Comparison of ENCODE assay signal across 27 mouse cellular contexts in the genomic region with DNA sequence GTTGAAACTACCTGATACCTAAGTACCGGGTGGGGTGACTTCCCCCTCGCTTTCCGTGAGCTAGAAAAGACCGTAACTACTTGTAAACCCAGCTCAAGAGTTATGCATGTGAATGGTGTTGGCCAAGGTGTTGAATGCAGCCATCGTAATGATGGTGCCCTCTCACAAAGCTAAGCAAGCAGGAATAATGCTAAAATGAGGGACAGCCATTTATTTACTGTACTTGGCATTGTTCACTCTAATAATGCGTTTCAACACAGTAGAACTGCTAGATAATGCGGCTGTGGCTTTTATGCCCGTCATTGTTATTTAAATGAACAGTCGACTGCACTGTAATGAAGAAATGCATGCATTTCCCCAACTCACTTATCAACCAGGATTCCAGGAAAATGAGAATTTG.
A peak's percentile ranks its signal among the peaks of the same experiment; 100 is the strongest.
DNase-seq lines count a peak whose midpoint lies in the region; ATAC-seq and TF ChIP-seq lines count a peak whose summit lies in the region.
"Had no signal": no experiment of that assay in that cellular context is flagged by ENCODE, and none has a peak within 500 bp of the region (broad histone marks: within the 10 kb centered on the region; RNA-seq: fewer than 3 reads in every experiment).

No protein-coding gene starts in this region.

- TF ChIP-seq CTCF in forebrain, postnatal 0 days (IDR thresholded peaks at IDR 0.05; ENCODE audit: low read depth): no peak
- no peak for TF ChIP-seq CTCF in midbrain, postnatal 0 days (IDR thresholded peaks at IDR 0.05)
- no peak for TF ChIP-seq CTCF in intestine, postnatal 0 days (IDR thresholded peaks at IDR 0.05; ENCODE audit: low read depth)

- H3K4me1 ChIP-seq in forebrain, postnatal 0 days (ENCODE audit: insufficient read depth): no peaks in the 10 kb centered on the region
- peaks cover 23% of the 10 kb centered on the region for H3K4me1 ChIP-seq in forebrain, embryonic 13.5 days
- H3K4me1 ChIP-seq in midbrain, embryonic 14.5 days (ENCODE audit: control insufficient read depth, insufficient read depth, low read length): peaks cover 4% of the 10 kb centered on the region
- H3K4me1 ChIP-seq in midbrain, postnatal 0 days (ENCODE audit: insufficient read depth, low read length): no peaks in the 10 kb centered on the region
- H3K4me1 ChIP-seq in intestine, postnatal 0 days (replicated peaks; ENCODE audit: control insufficient read depth, insufficient read depth, low read length): no peaks in the 10 kb centered on the region

- H3K27ac ChIP-seq in forebrain, postnatal 0 days (ENCODE audit: low read depth, low read length): no peak overlapping the region
- no peak overlapping the region for H3K27ac ChIP-seq in forebrain, embryonic 13.5 days
- H3K27ac ChIP-seq in midbrain, embryonic 14.5 days (replicated peaks; ENCODE audit: low read depth, low read length): 0 out of 2 replicates have a peak overlapping the region, but pooled peaks have one; percentile 5
- no peak overlapping the region for H3K27ac ChIP-seq in midbrain, postnatal 0 days (ENCODE audit: low read depth, low read length)
- no peak overlapping the region for H3K27ac ChIP-seq in intestine, postnatal 0 days (ENCODE audit: low read depth, low read length)
- H3K27ac ChIP-seq: embryonic facial prominence, embryonic 10.5 days; gastrocnemius, adult 2 months; heart, embryonic 10.5 days; hindbrain, embryonic 12.5 days; liver, embryonic 14.5 days; macrophage; neural tube, embryonic 15.5 days had no signal

- no peak overlapping the region for H3K9ac ChIP-seq in forebrain, postnatal 0 days
- no peak overlapping the region for H3K9ac ChIP-seq in forebrain, embryonic 13.5 days
- no peak overlapping the region for H3K9ac ChIP-seq in midbrain, embryonic 14.5 days (replicated peaks; ENCODE audit: low read length)
- H3K9ac ChIP-seq in midbrain, postnatal 0 days (replicated peaks; ENCODE audit: low read length, poor library complexity, severe bottlenecking): no peak overlapping the region
- no peak overlapping the region for H3K9ac ChIP-seq in intestine, postnatal 0 days (ENCODE audit: low read depth, low read length)
- H3K9ac ChIP-seq: embryonic facial prominence, embryonic 15.5 days; hindbrain, embryonic 12.5 days; liver, embryonic 14.5 days; neural tube, embryonic 15.5 days had no signal

- no peak for DNase-seq in forebrain, postnatal 0 days
- DNase-seq in midbrain, embryonic 14.5 days: peak; percentile 35
- DNase-seq in midbrain, postnatal 0 days (ENCODE audit: low spot score): no peak
- DNase-seq in ZHBTc4 (ENCODE audit: low read depth, low spot score): peak; percentile 59
- no peak for DNase-seq in cerebellum, postnatal 14 days
- DNase-seq: cerebellum, adult 11-12 months; cerebellum, postnatal 25 days; heart, postnatal 36 days; kidney, adult 11 months; kidney, postnatal 14 days; layer of hippocampus, adult 9-11 months; liver; lung, adult 2 months; retina, postnatal 1 day; right cerebral cortex, postnatal 14 days; thymus, postnatal 4 days had no signal

- H3K36me3 ChIP-seq in forebrain, postnatal 0 days (ENCODE audit: insufficient read depth): no peaks in the 10 kb centered on the region
- H3K36me3 ChIP-seq in forebrain, embryonic 13.5 days (ENCODE audit: poor library complexity, severe bottlenecking): no peaks in the 10 kb centered on the region
- H3K36me3 ChIP-seq in midbrain, embryonic 14.5 days (ENCODE audit: control insufficient read depth, insufficient read depth, low read length): no peaks in the 10 kb centered on the region
- H3K36me3 ChIP-seq in midbrain, postnatal 0 days (ENCODE audit: insufficient read depth, low read length): no peaks in the 10 kb centered on the region
- no peaks in the 10 kb centered on the region for H3K36me3 ChIP-seq in intestine, postnatal 0 days (ENCODE audit: control insufficient read depth, insufficient read depth)
- H3K36me3 ChIP-seq: embryonic facial prominence, embryonic 10.5 days; embryonic facial prominence, embryonic 15.5 days; heart, embryonic 10.5 days; hindbrain, embryonic 12.5 days; neural tube, embryonic 15.5 days had no signal

- H3K4me2 ChIP-seq in forebrain, postnatal 0 days (ENCODE audit: low read depth): no peak overlapping the region
- H3K4me2 ChIP-seq in forebrain, embryonic 13.5 days: no peak overlapping the region
- no peak overlapping the region for H3K4me2 ChIP-seq in midbrain, embryonic 14.5 days (ENCODE audit: low read length)
- H3K4me2 ChIP-seq in midbrain, postnatal 0 days (ENCODE audit: low read depth, low read length, poor library complexity, severe bottlenecking): no peak overlapping the region
- no peak overlapping the region for H3K4me2 ChIP-seq in intestine, postnatal 0 days (replicated peaks; ENCODE audit: low read depth)
- H3K4me2 ChIP-seq: embryonic facial prominence, embryonic 15.5 days; hindbrain, embryonic 12.5 days; neural tube, embryonic 15.5 days had no signal

- H3K9me3 ChIP-seq in forebrain, postnatal 0 days (ENCODE audit: low read length): no peaks in the 10 kb centered on the region
- no peaks in the 10 kb centered on the region for H3K9me3 ChIP-seq in forebrain, embryonic 13.5 days (replicated peaks)
- H3K9me3 ChIP-seq in midbrain, embryonic 14.5 days (ENCODE audit: control insufficient read depth, low read length): no peaks in the 10 kb centered on the region
- H3K9me3 ChIP-seq in midbrain, postnatal 0 days (ENCODE audit: low read length): no peaks in the 10 kb centered on the region
- no peaks in the 10 kb centered on the region for H3K9me3 ChIP-seq in intestine, postnatal 0 days (ENCODE audit: control insufficient read depth)
- H3K9me3 ChIP-seq: embryonic facial prominence, embryonic 10.5 days; embryonic facial prominence, embryonic 15.5 days; heart, embryonic 10.5 days; hindbrain, embryonic 12.5 days; neural tube, embryonic 15.5 days had no signal

- no peak overlapping the region for H3K4me3 ChIP-seq in forebrain, postnatal 0 days (ENCODE audit: low read depth, low read length)
- no peak overlapping the region for H3K4me3 ChIP-seq in forebrain, embryonic 13.5 days
- no peak overlapping the region for H3K4me3 ChIP-seq in midbrain, embryonic 14.5 days (replicated peaks; ENCODE audit: low read depth, low read length)
- H3K4me3 ChIP-seq in midbrain, postnatal 0 days (ENCODE audit: low read depth, low read length): no peak overlapping the region
- no peak overlapping the region for H3K4me3 ChIP-seq in intestine, postnatal 0 days (ENCODE audit: low read depth, low read length)
- H3K4me3 ChIP-seq: embryonic facial prominence, embryonic 10.5 days; embryonic facial prominence, embryonic 15.5 days; gastrocnemius, adult 2 months; heart, embryonic 10.5 days; hindbrain, embryonic 12.5 days; neural tube, embryonic 15.5 days had no signal

- peak; percentile 54; the same call in 1 of the 2 replicates for ATAC-seq in forebrain, postnatal 0 days
- no peak for ATAC-seq in forebrain, embryonic 13.5 days
- ATAC-seq in midbrain, embryonic 14.5 days (ENCODE audit: low FRiP score, low TSS enrichment): no peak
- ATAC-seq in midbrain, postnatal 0 days (ENCODE audit: low FRiP score): no peak
- ATAC-seq in intestine, postnatal 0 days: no peak
- ATAC-seq: CD4-positive, CD25-positive, alpha-beta regulatory T cell, adult 4 months had no signal

- no peaks in the 10 kb centered on the region for H3K27me3 ChIP-seq in forebrain, postnatal 0 days (ENCODE audit: insufficient read depth, low read length)
- H3K27me3 ChIP-seq in forebrain, embryonic 13.5 days: peaks cover 43% of the 10 kb centered on the region
- no peaks in the 10 kb centered on the region for H3K27me3 ChIP-seq in midbrain, embryonic 14.5 days (ENCODE audit: control insufficient read depth, insufficient read depth, low read length)
- no peaks in the 10 kb centered on the region for H3K27me3 ChIP-seq in midbrain, postnatal 0 days (ENCODE audit: insufficient read depth, low read length)
- H3K27me3 ChIP-seq in intestine, postnatal 0 days (replicated peaks; ENCODE audit: control insufficient read depth, insufficient read depth, low read length): no peaks in the 10 kb centered on the region
- H3K27me3 ChIP-seq: embryonic facial prominence, embryonic 15.5 days had no signal

- WGBS in forebrain, postnatal 0 days: 30% methylated on average over 9 of the region's 9 CpGs
- WGBS in forebrain, embryonic 13.5 days: 36% methylated on average over 9 of the region's 9 CpGs
- 53% methylated on average over 9 of the region's 9 CpGs for WGBS in midbrain, embryonic 14.5 days
- WGBS in midbrain, postnatal 0 days: 64% methylated on average over 9 of the region's 9 CpGs
- WGBS in intestine, postnatal 0 days: 93% methylated on average over 9 of the region's 9 CpGs

Comparison
In these comparisons a context has a peak if more than half of its experiments do, and no peak if none do; other contexts are left out.
1. DNase-seq: peak in midbrain, embryonic 14.5 days (single experiment) and ZHBTc4 (single experiment); none in forebrain, postnatal 0 days (single experiment), midbrain, postnatal 0 days (single experiment) and cerebellum, postnatal 14 days (0 of 2).